Mouse (Mus musculus) forebrain, embryonic 10.5 days (tissue): ENCODE data around the gene Psg16. TPM values are rescaled to one million over a fixed set of nuclear protein-coding genes. Genes with fewer than 3 reads are reported as not detected.

Experiments
- polyA plus RNA-seq: library from polyadenylated mRNA; unstranded; fragments of >200 nt; fragmentation: Nextera tagmentation; extraction: Ambion mirVana; gene quantifications from 2 replicates; pipeline ENCODE4 v1.2.1, GENCODE M21; 2016

Gene Psg16
- polyA plus RNA-seq, 1 experiment from 2014 or later, result 0.12 TPM

Other genes starting within 250 kb of the Psg16 start
- gene Prkd2, start 231.1 kb upstream of the Psg16 start, polyA plus RNA-seq, result 9.6 and 10.7 TPM in 2 replicates
- 1.9 and 2.2 TPM in 2 replicates for gene Dact3, start 198.7 kb upstream of the Psg16 start, polyA plus RNA-seq
- 5.5 and 6.6 TPM in 2 replicates for gene Gng8, start 182.3 kb upstream of the Psg16 start, polyA plus RNA-seq
- gene Ptgir, start 167.6 kb upstream of the Psg16 start, polyA plus RNA-seq, result 0.10 TPM in 2 replicates
- 156 and 163 TPM in 2 replicates for gene Calm3, start 149.9 kb upstream of the Psg16 start, polyA plus RNA-seq
- gene Pnmal2, start 129.4 kb upstream of the Psg16 start, polyA plus RNA-seq, result 4.3 and 6.8 TPM in 2 replicates
- gene Pnmal1, start 114.4 kb upstream of the Psg16 start, polyA plus RNA-seq, result 7.3 and 9.3 TPM in 2 replicates
- 1.2 and 1.4 TPM in 2 replicates for gene Gm42372, start 91.0 kb upstream of the Psg16 start, polyA plus RNA-seq
- 7.8 and 8.9 TPM in 2 replicates for gene Ccdc8, start 81.3 kb upstream of the Psg16 start, polyA plus RNA-seq
- gene Ppp5c, start 46.1 kb upstream of the Psg16 start, polyA plus RNA-seq, result 149 and 150 TPM in 2 replicates
- 4.3 and 5.3 TPM in 2 replicates for gene Hif3a, start 11.6 kb upstream of the Psg16 start, polyA plus RNA-seq
- gene Ceacam3, start 76.2 kb downstream of the Psg16 start, polyA plus RNA-seq, result not detected in 2 replicates
- gene Psg29, start 129.4 kb downstream of the Psg16 start, polyA plus RNA-seq, result not detected in 2 replicates